Mouse (Mus musculus) thymus, adult 2 months (tissue): ENCODE data around the gene Tmem211.

Source experiments
- CTCF ChIP-seq: fragments of 200-500 bp; IDR thresholded peaks from 2 replicates; pipeline ENCODE4 v1.5.1; 2012; ENCODE audit warnings: mild to moderate bottlenecking, control low read depth, low read length, moderate library complexity, borderline replicate concordance; ENCODE audit not compliant: control insufficient read depth, poor library complexity, insufficient read depth; ENCODE audit errors: extremely low read depth
- POLR2A ChIP-seq: fragments of 200-500 bp; IDR thresholded peaks from 2 replicates; pipeline ENCODE4 v1.6.1; 2012; ENCODE audit warnings: mild to moderate bottlenecking, low read length, control low read depth, moderate library complexity; ENCODE audit not compliant: control insufficient read depth, poor library complexity, insufficient read depth; ENCODE audit errors: extremely low read depth

DNA sequence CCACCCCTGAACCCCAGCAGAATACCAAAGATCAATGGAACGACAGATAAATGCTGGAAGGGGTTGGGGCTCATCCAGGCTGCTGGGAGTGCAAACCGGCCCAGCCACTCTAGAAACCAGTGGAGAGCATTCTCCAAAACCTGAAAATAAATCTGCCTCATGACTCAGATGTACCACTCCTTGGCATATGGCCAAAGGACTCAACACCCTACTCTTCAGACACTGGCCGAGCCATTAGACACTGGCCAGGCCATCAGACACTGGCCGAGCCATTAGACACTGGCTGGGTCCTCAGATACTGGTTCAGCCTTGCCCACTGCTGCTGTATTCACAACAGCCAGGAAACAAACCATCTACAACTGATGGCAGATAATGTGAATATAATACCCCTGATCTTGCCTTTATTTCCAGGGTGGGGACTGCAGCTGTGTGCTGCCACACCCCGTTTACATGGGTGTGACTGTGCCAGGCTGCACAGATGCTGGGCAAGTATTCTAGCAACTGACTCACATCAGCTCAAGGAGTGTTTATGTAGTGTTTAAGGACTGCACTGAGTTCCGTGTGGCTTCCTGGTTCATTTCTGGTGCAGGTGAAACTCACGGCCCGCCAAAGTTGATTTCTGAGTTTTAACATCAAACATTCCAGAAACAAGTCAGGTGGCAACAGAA, 22.7 kb downstream of the Tmem211 start:
- TF ChIP-seq CTCF (no peak), POLR2A (no peak)
